Mouse (Mus musculus): ENCODE results near the gene Chst15. TPM values are rescaled to one million over a fixed set of nuclear protein-coding genes. Genes with fewer than 3 reads are reported as not detected.

Gene Chst15
- polyA plus RNA-seq, 1 experiment from 2014 or later: 8.4 TPM

DNA sequence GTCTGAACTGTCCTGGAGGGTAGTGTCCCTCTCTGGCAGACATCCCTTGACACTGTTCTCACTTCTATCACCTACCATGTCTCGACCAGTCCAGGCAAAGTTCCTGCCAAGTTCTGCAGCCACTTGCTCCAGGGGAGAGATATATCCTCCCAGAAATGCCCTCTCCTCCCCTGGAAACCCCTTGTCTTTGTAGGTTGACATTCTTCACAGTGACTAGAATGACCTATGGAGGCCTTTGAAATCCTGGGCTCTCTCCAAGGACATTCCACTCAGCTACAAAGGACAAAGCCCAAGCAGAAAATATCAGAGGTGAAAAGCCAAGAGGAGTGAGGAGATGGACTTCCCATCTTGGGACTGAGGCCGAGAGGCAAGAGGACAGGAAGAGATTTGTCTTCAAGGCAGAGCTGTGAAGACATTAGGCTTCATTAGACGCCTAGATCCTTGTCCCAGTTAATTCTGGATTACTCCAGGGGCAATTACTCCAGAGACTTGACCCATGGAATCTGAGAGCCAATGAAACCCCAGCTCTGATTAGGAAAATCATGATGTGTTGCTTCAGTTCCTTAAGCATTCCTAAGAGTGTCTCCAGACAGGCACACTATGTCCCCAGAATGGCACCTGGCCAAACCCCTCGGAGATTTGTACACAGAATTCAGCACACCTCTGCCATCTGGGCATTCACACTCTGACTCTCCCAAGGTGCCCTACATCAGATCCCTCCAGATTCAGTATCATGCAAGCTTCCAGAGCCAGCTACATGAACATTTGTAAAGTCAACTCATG, 20.2 kb downstream of the Chst15 start:
- Histone ChIP-seq H3K4me3 (ENCODE audit: low read depth, low read length) (no peak overlapping the region), H3K36me3 (ENCODE audit: control insufficient read depth, insufficient read depth, low read length) (no peaks in the 10 kb centered on the region), H3K9me3 (replicated peaks; ENCODE audit: control insufficient read depth, low read length) (no peaks in the 10 kb centered on the region), H3K9ac (ENCODE audit: low read length) (no peak overlapping the region), H3K27ac (ENCODE audit: low read depth, low read length) (no peak overlapping the region), H3K4me1 (ENCODE audit: control insufficient read depth, insufficient read depth, low read length) (no peaks in the 10 kb centered on the region), H3K4me2 (ENCODE audit: low read length) (no peak overlapping the region), H3K27me3 (replicated peaks; ENCODE audit: control insufficient read depth, insufficient read depth, low read length) (no peaks in the 10 kb centered on the region)
- DNase-seq (ENCODE audit: low spot score) (no peak), ATAC-seq (no peak)
- WGBS: 78% methylated on average over 4 of the region's 4 CpGs

DNA sequence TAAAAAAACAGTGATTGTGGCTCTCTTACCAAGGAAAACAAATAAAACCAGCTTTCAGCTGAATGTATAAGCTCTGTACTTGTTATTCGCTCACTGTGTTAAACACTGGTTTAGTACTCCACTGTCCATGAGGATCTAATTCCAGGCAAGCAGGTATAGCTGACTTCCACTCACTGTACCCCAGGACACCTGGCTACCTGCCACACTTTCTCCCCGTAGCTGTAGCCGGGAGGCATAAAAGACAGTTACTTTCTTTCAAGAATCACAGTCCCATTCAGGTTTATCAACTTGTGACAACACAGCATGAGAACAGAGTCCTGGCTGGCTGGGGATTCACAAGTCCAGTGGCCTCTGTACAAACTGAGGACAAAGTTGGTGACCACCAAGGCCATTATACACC, 20.9 kb downstream of the Chst15 start:
- ATAC-seq: no peak
- DNase-seq (ENCODE audit: low spot score): no peak

DNA sequence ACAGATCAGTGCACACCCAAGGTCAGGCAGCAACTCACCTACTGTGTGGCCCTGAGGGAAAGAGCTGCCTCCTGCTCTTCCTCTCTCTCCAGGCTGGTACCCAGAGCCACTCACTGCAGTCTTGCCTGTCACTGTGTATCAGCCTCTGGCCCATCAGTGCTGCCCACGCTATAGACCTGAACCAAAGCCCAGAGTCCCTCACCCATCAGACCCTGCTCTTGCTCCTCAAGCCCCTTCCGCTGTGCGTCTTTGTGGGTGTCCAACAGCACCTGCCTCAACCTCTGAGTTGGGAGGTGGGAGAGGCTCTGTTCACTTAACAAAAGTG, 29.7 kb downstream of the Chst15 start:
- WGBS: 80% methylated on average over 3 of the region's 3 CpGs
- Histone ChIP-seq H3K4me2 (ENCODE audit: low read length) (no peak overlapping the region), H3K4me3 (ENCODE audit: low read depth, low read length) (no peak overlapping the region), H3K4me1 (ENCODE audit: control insufficient read depth, insufficient read depth, low read length) (peaks cover 45% of the 10 kb centered on the region), H3K9ac (ENCODE audit: low read length) (no peak overlapping the region), H3K27me3 (replicated peaks; ENCODE audit: control insufficient read depth, insufficient read depth, low read length) (no peaks in the 10 kb centered on the region), H3K9me3 (replicated peaks; ENCODE audit: control insufficient read depth, low read length) (no peaks in the 10 kb centered on the region), H3K27ac (ENCODE audit: low read depth, low read length) (peak overlapping the region; percentile 55; the same call in 1 of the 2 replicates), H3K36me3 (ENCODE audit: control insufficient read depth, insufficient read depth, low read length) (no peaks in the 10 kb centered on the region)
- DNase-seq (ENCODE audit: low spot score) (no peak), ATAC-seq (no peak)

More for the DNA sequence above, 20.9 kb downstream of the Chst15 start:
- no peaks in the 10 kb centered on the region for H3K4me1 ChIP-seq (ENCODE audit: control insufficient read depth, insufficient read depth, low read length)
- 65% methylated on average over 3 of the region's 3 CpGs for WGBS
- H3K9me3 ChIP-seq (replicated peaks; ENCODE audit: control insufficient read depth, low read length): no peaks in the 10 kb centered on the region
- H3K9ac ChIP-seq (ENCODE audit: low read length): no peak overlapping the region
- H3K36me3 ChIP-seq (ENCODE audit: control insufficient read depth, insufficient read depth, low read length): no peaks in the 10 kb centered on the region
- no peak overlapping the region for H3K27ac ChIP-seq (ENCODE audit: low read depth, low read length)
- no peak overlapping the region for H3K4me2 ChIP-seq (ENCODE audit: low read length)
- no peaks in the 10 kb centered on the region for H3K27me3 ChIP-seq (replicated peaks; ENCODE audit: control insufficient read depth, insufficient read depth, low read length)
- no peak overlapping the region for H3K4me3 ChIP-seq (ENCODE audit: low read depth, low read length)

DNA sequence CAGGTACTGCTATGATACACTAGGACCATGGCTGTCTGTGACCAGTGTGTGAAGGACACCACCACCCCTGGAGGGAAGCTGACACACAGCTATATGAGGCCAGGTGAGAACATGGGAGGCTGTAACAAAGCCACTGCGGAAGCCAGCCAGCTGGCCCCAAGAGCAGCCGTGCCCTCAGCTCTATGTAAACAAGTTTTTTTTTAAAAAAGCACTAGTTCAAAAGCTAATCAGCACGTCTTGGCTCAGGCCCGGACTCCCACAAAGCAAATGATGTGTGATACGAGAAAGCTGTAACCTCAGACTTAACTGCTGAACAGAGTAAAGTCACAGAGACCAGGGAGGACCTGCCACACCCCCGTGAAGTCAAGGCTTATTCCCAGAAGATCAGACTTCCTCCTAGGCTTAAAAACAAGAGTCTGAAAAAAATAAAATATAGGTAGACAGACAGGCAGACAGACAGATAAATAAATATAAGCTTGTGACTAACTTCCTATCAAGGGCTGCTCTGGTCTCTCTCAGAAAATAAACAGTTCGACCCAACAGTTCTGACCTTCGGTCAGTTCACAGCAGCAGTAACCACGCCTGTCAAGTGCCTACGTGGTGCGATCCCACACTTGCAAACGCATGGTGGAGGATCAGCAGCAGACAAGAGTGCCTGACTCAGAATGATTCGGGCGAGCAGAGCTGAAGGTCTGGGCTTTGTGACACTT, 30.2 kb downstream of the Chst15 start:
- DNase-seq (ENCODE audit: low spot score): peak; percentile 24
- H3K4me3 ChIP-seq (ENCODE audit: low read depth, low read length): no peak overlapping the region
- H3K27me3 ChIP-seq (replicated peaks; ENCODE audit: control insufficient read depth, insufficient read depth, low read length): no peaks in the 10 kb centered on the region
- no peak for ATAC-seq
- peak overlapping the region; percentile 94; the same call in 1 of the 2 replicates for H3K27ac ChIP-seq (ENCODE audit: low read depth, low read length)
- H3K4me1 ChIP-seq (ENCODE audit: control insufficient read depth, insufficient read depth, low read length): peaks cover 46% of the 10 kb centered on the region
- 56% methylated on average over 14 of the region's 14 CpGs for WGBS
- no peaks in the 10 kb centered on the region for H3K9me3 ChIP-seq (replicated peaks; ENCODE audit: control insufficient read depth, low read length)
- no peak overlapping the region for H3K9ac ChIP-seq (ENCODE audit: low read length)
- no peak overlapping the region for H3K4me2 ChIP-seq (ENCODE audit: low read length)
- no peaks in the 10 kb centered on the region for H3K36me3 ChIP-seq (ENCODE audit: control insufficient read depth, insufficient read depth, low read length)

GRCm38 (mm10) chr7:132284795-132285194, 32.2 kb downstream of the Chst15 start:
- H3K9me3 ChIP-seq (replicated peaks; ENCODE audit: control insufficient read depth, low read length): no peaks in the 10 kb centered on the region
- H3K36me3 ChIP-seq (ENCODE audit: control insufficient read depth, insufficient read depth, low read length): no peaks in the 10 kb centered on the region
- peaks cover 54% of the 10 kb centered on the region for H3K4me1 ChIP-seq (ENCODE audit: control insufficient read depth, insufficient read depth, low read length)
- peak overlapping the region; percentile 94 for H3K27ac ChIP-seq (ENCODE audit: low read depth, low read length)
- no peak overlapping the region for H3K9ac ChIP-seq (ENCODE audit: low read length)
- DNase-seq (ENCODE audit: low spot score): peak; percentile 87
- no peaks in the 10 kb centered on the region for H3K27me3 ChIP-seq (replicated peaks; ENCODE audit: control insufficient read depth, insufficient read depth, low read length)
- 9% methylated on average over 1 of the region's 1 CpGs for WGBS
- H3K4me3 ChIP-seq (ENCODE audit: low read depth, low read length): no peak overlapping the region
- H3K4me2 ChIP-seq (ENCODE audit: low read length): no peak overlapping the region
- ATAC-seq: peak; percentile 83

DNA sequence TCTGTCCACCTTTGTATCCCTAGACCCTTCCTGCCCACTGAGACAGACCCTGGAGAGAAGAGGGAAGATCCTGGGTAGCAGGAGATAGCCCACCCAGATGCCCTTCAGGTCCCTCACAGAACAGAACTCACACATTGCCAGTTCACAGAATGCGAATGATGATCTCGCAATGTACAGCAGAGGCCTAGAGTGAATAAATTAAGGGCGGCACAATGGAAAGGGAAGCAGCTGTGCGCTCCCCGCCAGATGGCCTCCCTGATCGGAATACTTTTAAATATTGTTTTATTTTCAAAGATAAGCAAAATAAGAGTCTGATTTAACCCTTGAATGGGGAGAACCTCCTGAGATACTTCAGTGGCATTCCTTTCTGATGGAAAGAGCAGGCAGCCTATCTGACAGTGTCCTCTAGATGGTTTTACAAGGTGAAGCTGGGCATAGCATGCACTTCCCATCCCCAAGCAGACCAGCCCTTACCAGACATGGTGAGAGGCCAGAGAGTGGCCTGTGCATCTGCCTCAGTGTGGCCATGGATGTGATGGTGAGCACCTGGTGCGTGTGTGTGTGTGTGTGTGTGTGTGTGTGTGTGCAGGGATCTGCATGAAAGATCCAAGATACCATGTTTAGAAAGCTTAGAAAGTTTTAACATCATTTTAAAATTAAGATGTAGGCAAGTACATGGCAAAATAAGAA, 32.8 kb downstream of the Chst15 start:
- Histone ChIP-seq H3K4me1 (ENCODE audit: control insufficient read depth, insufficient read depth, low read length) (peaks cover 54% of the 10 kb centered on the region), H3K4me2 (ENCODE audit: low read length) (no peak overlapping the region), H3K36me3 (ENCODE audit: control insufficient read depth, insufficient read depth, low read length) (no peaks in the 10 kb centered on the region), H3K9ac (ENCODE audit: low read length) (no peak overlapping the region), H3K27me3 (replicated peaks; ENCODE audit: control insufficient read depth, insufficient read depth, low read length) (no peaks in the 10 kb centered on the region), H3K27ac (ENCODE audit: low read depth, low read length) (peak overlapping the region; percentile 94), H3K9me3 (replicated peaks; ENCODE audit: control insufficient read depth, low read length) (no peaks in the 10 kb centered on the region), H3K4me3 (ENCODE audit: low read depth, low read length) (no peak overlapping the region)
- DNase-seq (ENCODE audit: low spot score): peak; percentile 80
- peak; percentile 76 for ATAC-seq
- WGBS: 35% methylated on average over 7 of the region's 7 CpGs

- no peak overlapping the region for H3K4me2 ChIP-seq (ENCODE audit: low read length)
- ATAC-seq (no peak), DNase-seq (ENCODE audit: low spot score) (no peak)
- peak overlapping the region; percentile 80 for H3K27ac ChIP-seq (ENCODE audit: low read depth, low read length)
- H3K9ac ChIP-seq (ENCODE audit: low read length): no peak overlapping the region
- H3K36me3 ChIP-seq (ENCODE audit: control insufficient read depth, insufficient read depth, low read length): no peaks in the 10 kb centered on the region
- H3K4me3 ChIP-seq (ENCODE audit: low read depth, low read length): no peak overlapping the region
- no peaks in the 10 kb centered on the region for H3K9me3 ChIP-seq (replicated peaks; ENCODE audit: control insufficient read depth, low read length)
- H3K4me1 ChIP-seq (ENCODE audit: control insufficient read depth, insufficient read depth, low read length): peaks cover 49% of the 10 kb centered on the region
- 93% methylated on average over 2 of the region's 2 CpGs for WGBS
- H3K27me3 ChIP-seq (replicated peaks; ENCODE audit: control insufficient read depth, insufficient read depth, low read length): no peaks in the 10 kb centered on the region
Observed at GRCm38 (mm10) chr7:132282576-132282975, 34.5 kb downstream of the Chst15 start.

- no peaks in the 10 kb centered on the region for H3K9me3 ChIP-seq (replicated peaks; ENCODE audit: control insufficient read depth, low read length)
- peak overlapping the region; percentile 80 for H3K27ac ChIP-seq (ENCODE audit: low read depth, low read length)
- H3K36me3 ChIP-seq (ENCODE audit: control insufficient read depth, insufficient read depth, low read length): no peaks in the 10 kb centered on the region
- WGBS: 72% methylated on average over 3 of the region's 3 CpGs
- H3K9ac ChIP-seq (ENCODE audit: low read length): no peak overlapping the region
- H3K4me3 ChIP-seq (ENCODE audit: low read depth, low read length): no peak overlapping the region
- no peaks in the 10 kb centered on the region for H3K27me3 ChIP-seq (replicated peaks; ENCODE audit: control insufficient read depth, insufficient read depth, low read length)
- DNase-seq (ENCODE audit: low spot score) (no peak), ATAC-seq (no peak)
- H3K4me2 ChIP-seq (ENCODE audit: low read length): no peak overlapping the region
- peaks cover 48% of the 10 kb centered on the region for H3K4me1 ChIP-seq (ENCODE audit: control insufficient read depth, insufficient read depth, low read length)
Observed at GRCm38 (mm10) chr7:132282161-132282560, 34.9 kb downstream of the Chst15 start.
